Mouse (Mus musculus): ENCODE results near the gene Zcchc17.

Gene Zcchc17

GRCm38 (mm10) chr4:130359486-130360237 is at the start of gene Zcchc17, which contains the start of gene Snrnp40:
Gene Zcchc17, minus strand, starts transcription at chr4:130359943.
Gene Snrnp40, plus strand, starts transcription at chr4:130360132.
- peak; percentile 98 to 99 for DNase-seq (ENCODE audit: low spot score in 2 of 2)

GRCm38 (mm10) chr4:130391265-130391664 is 31.5 kb upstream of the Zcchc17 start:
- DNase-seq (ENCODE audit: low spot score in 2 of 2) = no peak

GRCm38 (mm10) chr4:130389927-130390326 is 30.2 kb upstream of the Zcchc17 start:
- DNase-seq (ENCODE audit: low spot score in 2 of 2) = no peak

DNA sequence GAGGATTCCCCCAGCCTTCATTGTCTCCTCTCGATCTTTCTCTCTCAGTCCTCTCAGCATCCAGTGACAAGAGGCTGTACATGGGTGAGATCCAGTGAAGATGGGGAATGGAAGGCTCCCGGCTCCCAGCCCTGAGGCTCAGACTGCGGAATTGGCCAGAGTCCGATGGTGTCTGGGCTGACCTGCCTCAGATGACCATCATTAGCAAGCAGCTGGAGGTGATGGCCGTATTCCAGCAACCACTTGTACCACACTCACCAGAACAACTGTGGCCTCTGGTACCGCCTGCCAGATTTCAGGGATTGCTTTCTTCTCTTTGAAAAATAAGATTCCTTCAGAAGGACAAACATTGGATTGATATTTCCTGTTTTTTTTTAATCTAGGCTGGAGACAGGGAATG is 29.8 kb upstream of the Zcchc17 start:
- no peak for DNase-seq (ENCODE audit: low spot score in 2 of 2)

GRCm38 (mm10) chr4:130387256-130387655 is 27.5 kb upstream of the Zcchc17 start:
- no peak for DNase-seq (ENCODE audit: low spot score in 2 of 2)

DNA sequence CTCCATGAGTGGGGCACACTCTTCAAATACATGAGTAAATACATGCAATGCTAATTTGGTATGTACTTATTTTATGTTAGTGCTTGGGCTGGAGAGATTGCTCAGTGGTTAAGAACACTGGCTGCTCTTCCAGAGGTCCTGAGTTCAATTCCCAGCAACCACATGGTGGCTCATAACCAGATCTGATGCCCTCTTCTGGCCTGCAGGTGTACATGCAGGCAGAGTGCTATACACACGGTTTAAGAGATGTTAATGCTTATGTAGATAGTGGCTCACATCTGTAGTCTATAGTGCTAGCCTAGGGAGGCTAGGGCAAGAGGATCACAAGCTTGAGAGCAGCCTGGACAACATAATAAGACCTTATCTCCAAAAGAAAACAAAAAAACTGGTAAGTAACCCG is 20.7 kb upstream of the Zcchc17 start:
- DNase-seq (ENCODE audit: low spot score in 2 of 2) = no peak

- no peak for DNase-seq (ENCODE audit: low spot score in 2 of 2)
These were observed 19.4 kb upstream of the Zcchc17 start for GRCm38 (mm10) chr4:130379181-130379580.

- DNase-seq (ENCODE audit: low spot score in 2 of 2) = no peak
These were observed 17.8 kb upstream of the Zcchc17 start for GRCm38 (mm10) chr4:130377500-130377899.

DNA sequence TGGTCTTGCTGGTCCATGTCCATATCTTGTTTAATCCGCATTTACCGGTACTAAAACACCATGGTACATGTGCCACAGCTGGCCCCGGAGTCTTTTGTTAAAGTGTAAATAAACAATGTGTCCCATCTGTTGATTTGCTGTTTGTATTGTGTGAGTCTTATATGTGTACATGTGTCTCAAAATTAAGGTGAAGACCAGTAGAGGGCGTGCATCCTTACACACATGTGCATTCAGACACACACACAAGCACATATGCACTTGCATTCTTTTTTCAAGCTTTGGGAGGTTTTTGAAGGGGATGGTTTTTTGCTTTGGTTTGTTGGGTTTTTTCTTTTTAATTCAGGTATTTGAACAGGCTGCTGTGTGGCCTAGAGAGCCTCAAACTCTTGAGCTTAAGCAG is 16.9 kb upstream of the Zcchc17 start:
- DNase-seq (ENCODE audit: low spot score in 2 of 2) = no peak

DNA sequence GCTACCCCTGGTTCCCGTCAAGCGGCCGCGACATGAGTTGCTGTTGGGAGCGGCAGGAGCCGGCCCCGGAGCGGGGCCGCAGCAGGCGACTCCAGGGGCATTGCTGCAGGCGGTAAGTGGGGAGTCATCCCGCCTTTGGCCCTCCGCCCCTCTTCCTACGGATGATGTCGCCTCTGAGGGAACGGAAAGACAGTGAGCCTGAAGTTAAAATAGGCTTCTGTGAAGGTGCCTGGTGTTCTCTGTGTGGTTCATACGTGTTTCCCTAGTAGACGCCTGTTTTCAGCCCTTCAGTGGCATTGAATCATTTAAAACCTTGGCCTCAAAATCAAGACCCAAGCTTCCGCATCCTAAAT is 471 bp upstream of the Zcchc17 start:
- no peak for DNase-seq (ENCODE audit: low spot score in 2 of 2)

GRCm38 (mm10) chr4:130357946-130358345 is 1.8 kb downstream of the Zcchc17 start:
- no peak for DNase-seq (ENCODE audit: low spot score in 2 of 2)

DNA sequence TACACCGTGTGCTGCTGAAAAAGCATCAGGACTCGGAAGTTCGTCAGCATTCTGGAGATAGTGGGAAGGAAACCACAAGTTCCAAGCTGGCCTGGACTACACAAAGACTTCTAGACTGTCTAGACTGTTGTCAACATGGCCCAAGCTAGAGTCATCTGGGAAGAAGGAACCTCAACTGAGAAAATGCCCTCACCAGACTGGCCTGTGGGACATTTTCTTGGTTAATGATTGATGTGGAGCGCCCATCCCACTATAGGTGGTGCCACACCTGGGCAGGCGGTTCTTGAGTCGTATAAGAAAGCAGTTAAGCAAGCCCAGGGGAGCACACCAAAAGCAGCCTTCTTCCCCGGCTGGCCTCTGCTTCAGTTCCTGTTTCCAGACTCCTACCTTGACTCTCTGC is 7.2 kb downstream of the Zcchc17 start:
- DNase-seq (ENCODE audit: low spot score in 2 of 2) = no peak

GRCm38 (mm10) chr4:130350690-130351422 is 8.9 kb downstream of the Zcchc17 start:
- DNase-seq (ENCODE audit: low spot score in 2 of 2) = no peak

GRCm38 (mm10) chr4:130349666-130350065 is 10.1 kb downstream of the Zcchc17 start:
- no peak for DNase-seq (ENCODE audit: low spot score in 2 of 2)

DNA sequence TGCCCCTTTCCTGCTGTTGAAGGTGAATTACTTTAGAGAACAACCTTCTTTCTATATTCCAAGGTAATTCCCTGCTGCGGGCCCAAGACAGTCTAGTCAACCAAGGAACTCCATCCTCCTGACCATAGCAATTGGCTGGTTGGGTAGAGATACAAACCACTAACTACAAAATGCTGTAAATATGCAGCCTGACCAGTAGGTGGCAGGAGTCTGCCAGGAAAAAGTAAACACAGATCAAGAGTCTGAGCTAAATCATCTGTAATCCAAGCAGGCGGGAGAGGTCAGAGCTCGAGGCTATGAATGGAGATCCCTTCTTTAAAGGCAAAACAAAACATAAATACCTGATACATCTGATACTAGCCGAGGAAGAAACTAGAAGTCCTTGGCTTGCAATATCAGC is 18.1 kb downstream of the Zcchc17 start:
- DNase-seq (ENCODE audit: low spot score in 2 of 2) = peak in 1 of 2 experiments; percentile 32

GRCm38 (mm10) chr4:130335867-130336266 is 23.9 kb downstream of the Zcchc17 start:
- DNase-seq (ENCODE audit: low spot score in 2 of 2) = no peak

GRCm38 (mm10) chr4:130327366-130327765 is 32.4 kb downstream of the Zcchc17 start:
- DNase-seq (ENCODE audit: low spot score in 2 of 2) = no peak

DNA sequence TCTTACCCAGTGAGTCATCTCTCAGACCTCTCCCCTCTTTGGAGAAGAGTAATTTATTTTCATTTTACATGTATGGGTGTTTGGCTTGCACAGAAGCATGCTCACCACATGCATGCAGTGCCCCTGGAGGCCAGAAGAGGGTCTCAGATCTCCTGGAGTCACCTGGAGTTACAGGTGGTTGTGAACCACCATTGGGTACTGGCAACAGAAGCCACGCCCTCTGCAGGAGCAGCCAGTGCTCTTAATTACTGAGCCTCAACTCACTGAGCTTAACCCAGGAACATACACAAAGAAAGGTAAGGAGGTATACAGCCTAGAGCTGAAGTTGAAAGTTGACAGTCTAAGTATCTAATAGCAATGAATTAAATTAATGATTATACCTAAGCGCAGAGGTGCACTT is 34.3 kb downstream of the Zcchc17 start:
- DNase-seq (ENCODE audit: low spot score in 2 of 2) = no peak

GRCm38 (mm10) chr4:130323607-130324006 is 36.1 kb downstream of the Zcchc17 start:
- DNase-seq (ENCODE audit: low spot score in 2 of 2) = no peak

DNA sequence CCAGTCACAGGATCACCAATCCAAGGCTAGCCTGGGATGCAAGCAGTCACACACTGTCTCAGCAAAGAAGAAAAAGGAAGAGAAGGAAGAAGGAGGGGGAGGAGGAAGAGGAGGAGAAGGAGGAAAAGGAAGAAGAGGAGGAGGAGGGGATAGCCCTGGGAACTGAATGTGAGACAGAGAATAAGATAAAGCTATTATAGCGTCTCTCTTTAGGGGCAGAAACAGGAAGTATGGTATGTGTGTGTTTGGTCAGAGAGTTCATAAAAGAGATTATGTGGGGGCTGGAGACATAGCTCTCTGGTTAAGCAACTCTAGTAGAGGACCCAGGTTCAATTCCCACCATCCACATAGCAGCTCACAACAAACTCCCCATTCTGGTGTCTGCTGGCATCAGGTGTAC is 36.6 kb downstream of the Zcchc17 start:
- no peak for DNase-seq (ENCODE audit: low spot score in 2 of 2)

DNA sequence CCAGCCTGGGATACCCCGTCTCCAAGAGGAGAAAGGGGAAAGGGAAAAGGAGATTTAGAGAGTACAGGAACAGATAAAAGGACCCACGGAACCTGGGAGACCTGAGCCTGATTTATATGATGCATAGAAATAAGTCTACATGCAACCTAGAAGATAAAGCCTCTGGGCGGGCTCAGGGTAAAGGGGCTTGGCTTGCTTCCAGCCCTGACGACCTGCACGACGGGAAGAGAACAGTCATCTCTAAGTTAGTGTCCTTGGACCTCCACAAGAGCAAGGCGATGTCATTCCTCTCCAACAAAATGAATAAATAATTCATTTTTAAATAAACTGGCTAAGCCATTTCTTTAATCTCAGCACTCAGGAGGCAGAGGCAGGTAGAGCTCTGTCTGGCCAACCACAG is 37.2 kb downstream of the Zcchc17 start:
- DNase-seq (ENCODE audit: low spot score in 2 of 2) = no peak

- DNase-seq (ENCODE audit: low spot score in 2 of 2) = no peak
These were observed 38.1 kb downstream of the Zcchc17 start for GRCm38 (mm10) chr4:130321640-130322039.

- DNase-seq (ENCODE audit: low spot score in 2 of 2) = no peak
These were observed 40.2 kb downstream of the Zcchc17 start for GRCm38 (mm10) chr4:130319564-130319963.

All from urinary bladder, postnatal 4 days (tissue).